Mouse (Mus musculus) embryonic facial prominence, embryonic 14.5 days (tissue): Measurements from ENCODE around the gene Gm9844. TPM values are rescaled to one million over a fixed set of nuclear protein-coding genes. Genes with fewer than 3 reads are reported as not detected.
"Not testable (repeated sequence)": the region's sequence is repeated elsewhere in the genome, so short reads cannot be mapped to it uniquely, and the experiment has no call there.

Source experiments
- ATAC-seq: fragments of 200-750 bp; cut with Nextera tagmentation; 2 replicates; pipeline ENCODE4 v1.8.0; 2017; ENCODE audit warnings: low read depth, moderate number of reproducible peaks, moderate TSS enrichment
- DNase-seq: peaks from one replicate; pipeline ENCODE4 v3.0.0-alpha.2; 2015; ENCODE audit warnings: low spot score
- H3K27ac ChIP-seq: fragments of 300-500 bp; sonication (generic); replicated peaks from 2 replicates; pipeline ENCODE4 v1.5.1; 2014; ENCODE audit warnings: low read depth, mild to moderate bottlenecking, low read length, moderate library complexity
- H3K27me3 ChIP-seq: fragments of 300-500 bp; sonication (generic); replicated peaks from 2 replicates; pipeline ENCODE4 v1.6.1; 2014; ENCODE audit warnings: low read length; ENCODE audit not compliant: control insufficient read depth, insufficient read depth
- H3K36me3 ChIP-seq: fragments of 300-500 bp; sonication (generic); 2 replicates; pipeline ENCODE4 v1.6.1; 2014; ENCODE audit warnings: low read length, mixed read lengths; ENCODE audit not compliant: control insufficient read depth, insufficient read depth
- H3K4me1 ChIP-seq: fragments of 300-500 bp; sonication (generic); 2 replicates; pipeline ENCODE4 v1.6.1; 2014; ENCODE audit warnings: antibody characterized with exemption, low read length; ENCODE audit not compliant: control insufficient read depth, insufficient read depth
- H3K4me2 ChIP-seq: fragments of 300-500 bp; sonication (generic); 2 replicates; pipeline ENCODE4 v1.6.1; 2014; ENCODE audit warnings: low read depth, mild to moderate bottlenecking, low read length, moderate library complexity, mixed read lengths
- H3K4me3 ChIP-seq: fragments of 300-500 bp; sonication (generic); 2 replicates; pipeline ENCODE4 v1.5.1; 2014; ENCODE audit warnings: low read depth, mild to moderate bottlenecking, low read length
- H3K9ac ChIP-seq: fragments of 300-500 bp; sonication (generic); 2 replicates; pipeline ENCODE4 v1.6.1; 2014; ENCODE audit warnings: low read depth, mild to moderate bottlenecking, low read length, moderate library complexity, mixed read lengths
- H3K9me3 ChIP-seq: fragments of 300-500 bp; sonication (generic); 2 replicates; pipeline ENCODE4 v1.6.1; 2016; ENCODE audit warnings: low read length; ENCODE audit not compliant: control insufficient read depth
- WGBS: fragments of 180-500 bp; shearing (Covaris S2); extraction: QIAGEN DNeasy Blood & Tissue Kit; methylation state at CpG from one replicate; pipeline ENCODE4 v1.1.7; 2014; 5-methylcytosine and 5-hydroxymethylcytosine counted together
- polyA plus RNA-seq: library from polyadenylated mRNA; unstranded; fragments of >200 nt; fragmentation: Nextera tagmentation; extraction: Ambion mirVana; gene quantifications from 2 replicates; pipeline ENCODE4 v1.2.1, GENCODE M21; 2014

Gm9844 gene
- polyA plus RNA-seq, 1 experiment from 2014 or later, result 16.4 TPM

DNA sequence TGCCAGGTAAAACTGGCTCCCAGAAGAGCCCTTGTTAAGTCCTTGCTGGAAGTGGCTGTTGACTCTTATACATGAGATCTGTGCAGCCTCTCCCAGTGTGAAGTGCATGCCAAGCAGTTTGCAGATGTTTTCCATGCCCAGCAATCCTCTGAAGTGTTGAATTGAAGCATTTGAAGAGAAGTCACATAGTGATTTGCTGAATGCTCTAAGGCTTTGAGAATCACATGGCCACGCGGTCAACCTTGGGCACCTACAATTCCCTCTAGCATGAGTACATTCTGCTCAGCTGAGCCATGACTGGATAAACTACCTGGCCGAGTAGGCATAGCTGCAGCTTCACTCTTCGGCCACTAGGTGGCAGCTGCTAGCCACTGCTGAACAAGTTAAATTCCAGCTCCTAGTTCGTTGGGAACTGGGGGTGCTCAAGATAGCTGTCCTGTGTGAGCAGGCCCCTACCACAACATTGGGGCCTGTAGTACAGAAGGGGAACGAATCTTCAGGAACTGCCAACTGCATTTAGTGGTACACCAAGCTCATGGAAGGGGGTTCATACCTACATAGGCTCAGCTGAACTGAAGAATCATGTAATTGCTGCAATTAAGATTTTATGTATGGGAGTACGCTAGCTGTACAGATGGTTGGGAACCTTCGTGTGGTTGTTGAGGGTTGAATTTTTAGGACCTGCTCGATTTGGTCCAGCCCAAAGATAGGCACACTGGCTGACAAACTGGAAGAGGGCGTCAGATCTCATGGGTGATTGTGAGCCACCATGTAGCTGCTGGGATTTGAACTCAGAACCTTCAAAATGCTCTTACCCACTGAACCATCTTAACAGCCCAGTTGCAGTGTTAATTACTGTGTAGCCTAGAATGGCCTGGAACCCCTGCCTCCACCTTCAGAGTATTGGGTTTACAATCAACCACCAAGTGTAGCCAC is 28.5 kb downstream of the Gm9844 start:
- no peak overlapping the region for H3K9ac ChIP-seq
- H3K9me3 ChIP-seq, result no peaks in the 10 kb centered on the region
- 33% methylated on average over 10 of the region's 10 CpGs for WGBS
- H3K27me3 ChIP-seq, result no peaks in the 10 kb centered on the region
- no peak overlapping the region for H3K27ac ChIP-seq
- peaks cover 61% of the 10 kb centered on the region for H3K36me3 ChIP-seq
- no peak overlapping the region for H3K4me3 ChIP-seq
- H3K4me2 ChIP-seq, result no peak overlapping the region
- DNase-seq (peak; percentile 89), ATAC-seq (peak; percentile 58)
- peaks cover 13% of the 10 kb centered on the region for H3K4me1 ChIP-seq

DNA sequence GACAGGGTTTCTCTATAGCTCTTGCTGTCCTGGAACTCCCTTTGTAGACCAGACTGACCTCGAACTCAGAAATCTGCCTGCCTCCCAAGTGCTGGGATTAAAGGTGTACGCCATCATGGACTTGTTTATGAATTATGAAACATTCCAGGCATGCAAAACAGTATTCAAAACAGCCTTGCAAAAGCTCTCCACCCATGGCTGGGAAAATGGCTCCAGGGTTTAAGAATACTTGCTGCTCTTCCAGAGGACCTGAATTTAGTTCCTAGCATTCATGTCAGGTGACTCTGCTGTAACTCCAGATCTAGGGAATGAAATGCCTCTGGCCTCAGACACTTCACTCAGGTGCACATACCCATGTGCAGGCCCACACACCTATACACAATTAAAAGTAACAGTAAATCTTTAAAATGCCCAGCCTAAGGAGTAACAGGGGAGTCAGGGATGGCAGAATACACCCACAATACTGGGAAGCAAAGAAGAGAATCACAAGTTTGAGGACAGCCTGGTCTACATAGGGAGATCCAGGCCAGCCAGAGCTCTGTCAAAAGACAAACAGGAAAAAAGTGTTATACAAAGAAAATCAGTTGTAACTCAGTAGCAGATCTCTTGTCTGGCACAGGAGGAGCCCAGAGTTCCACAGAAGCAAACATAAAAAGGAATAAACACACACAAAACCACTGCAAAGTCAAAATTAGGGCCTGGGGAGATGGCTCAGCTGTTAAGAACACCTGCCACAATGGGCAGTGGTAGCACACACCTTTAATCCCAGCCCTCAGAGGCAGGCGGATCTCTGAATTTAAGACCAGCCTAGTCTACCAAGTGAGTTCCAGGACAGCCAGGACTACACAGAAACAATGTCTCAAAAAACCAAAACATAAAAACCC is 29.5 kb downstream of the Gm9844 start:
- H3K4me2 ChIP-seq, result no peak overlapping the region
- H3K27ac ChIP-seq, result no peak overlapping the region
- H3K4me1 ChIP-seq, result peaks cover 3% of the 10 kb centered on the region; the same call in 1 of the 2 replicates
- 63% methylated on average over 3 of the region's 3 CpGs for WGBS
- ATAC-seq (no peak), DNase-seq (no peak)
- H3K9me3 ChIP-seq, result no peaks in the 10 kb centered on the region
- no peaks in the 10 kb centered on the region for H3K27me3 ChIP-seq
- H3K36me3 ChIP-seq, result peaks cover 51% of the 10 kb centered on the region
- no peak overlapping the region for H3K4me3 ChIP-seq
- H3K9ac ChIP-seq, result no peak overlapping the region

GRCm38 (mm10) chr7:24892125-24892583 is 30.1 kb downstream of the Gm9844 start:
- no peaks in the 10 kb centered on the region for H3K4me1 ChIP-seq
- no peaks in the 10 kb centered on the region for H3K27me3 ChIP-seq
- no peak for DNase-seq
- no peak overlapping the region for H3K27ac ChIP-seq
- ATAC-seq, result no peak
- no peak overlapping the region for H3K4me2 ChIP-seq
- H3K36me3 ChIP-seq, result peaks cover 44% of the 10 kb centered on the region
- 73% methylated on average over 2 of the region's 2 CpGs for WGBS
- H3K9me3 ChIP-seq, result no peaks in the 10 kb centered on the region
- no peak overlapping the region for H3K4me3 ChIP-seq
- H3K9ac ChIP-seq, result no peak overlapping the region

- not testable (repeated sequence) for H3K9me3 ChIP-seq, H3K36me3 ChIP-seq, H3K27ac ChIP-seq, H3K4me3 ChIP-seq, DNase-seq, H3K4me1 ChIP-seq, H3K9ac ChIP-seq, H3K4me2 ChIP-seq, ATAC-seq, H3K27me3 ChIP-seq
- WGBS, result 92% methylated on average over 2 of the region's 2 CpGs
Measured at GRCm38 (mm10) chr7:24895749-24896148, 33.7 kb downstream of the Gm9844 start.

- H3K4me3 ChIP-seq, result no peak overlapping the region
- no peak for ATAC-seq
- no peak for DNase-seq
- no peak overlapping the region for H3K4me2 ChIP-seq
- WGBS, result 86% methylated on average over 8 of the region's 8 CpGs
- H3K36me3 ChIP-seq, result peaks cover 3% of the 10 kb centered on the region
- no peak overlapping the region for H3K9ac ChIP-seq
- H3K4me1 ChIP-seq, result no peaks in the 10 kb centered on the region
- H3K27ac ChIP-seq, result no peak overlapping the region
- H3K9me3 ChIP-seq, result no peaks in the 10 kb centered on the region
- H3K27me3 ChIP-seq, result no peaks in the 10 kb centered on the region
Measured at GRCm38 (mm10) chr7:24896269-24896668, 34.3 kb downstream of the Gm9844 start.

DNA sequence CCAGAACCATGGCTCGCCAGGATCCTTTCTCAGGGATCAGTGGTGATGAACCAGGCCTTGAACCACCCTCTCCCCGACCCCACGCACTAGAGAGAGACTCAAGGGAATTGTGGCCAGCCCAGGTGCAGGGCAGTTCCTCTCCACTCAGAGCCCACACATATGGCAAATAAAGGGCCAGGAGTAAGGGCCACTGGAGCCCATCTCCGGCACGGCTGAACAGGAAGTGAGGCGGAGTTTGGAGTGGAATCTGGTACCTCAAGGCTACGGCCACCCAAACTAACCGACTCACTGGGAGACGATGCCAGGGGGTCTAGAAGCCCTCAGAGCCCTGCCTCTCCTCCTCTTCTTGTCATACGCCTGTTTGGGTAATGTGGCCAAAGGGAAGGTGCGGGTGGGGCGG is 35.2 kb downstream of the Gm9844 start, which contains the start of gene Cd79a:
Gene Cd79a (plus strand): TSS at position 158 of the 400 bp plus-strand sequence.
- Histone ChIP-seq H3K4me1 (peaks cover 4% of the 10 kb centered on the region; the same call in 1 of the 2 replicates), H3K27ac (no peak within 1 kb of the TSS), H3K9ac (no peak within 1 kb of the TSS), H3K4me2 (no peak within 1 kb of the TSS), H3K36me3 (no peaks in the 10 kb centered on the region), H3K4me3 (no peak within 1 kb of the TSS), H3K27me3 (no peaks in the 10 kb centered on the region), H3K9me3 (no peaks in the 10 kb centered on the region)
- ATAC-seq (no peak), DNase-seq (no peak)
- 47% methylated on average over 11 of the region's 12 CpGs for WGBS

DNA sequence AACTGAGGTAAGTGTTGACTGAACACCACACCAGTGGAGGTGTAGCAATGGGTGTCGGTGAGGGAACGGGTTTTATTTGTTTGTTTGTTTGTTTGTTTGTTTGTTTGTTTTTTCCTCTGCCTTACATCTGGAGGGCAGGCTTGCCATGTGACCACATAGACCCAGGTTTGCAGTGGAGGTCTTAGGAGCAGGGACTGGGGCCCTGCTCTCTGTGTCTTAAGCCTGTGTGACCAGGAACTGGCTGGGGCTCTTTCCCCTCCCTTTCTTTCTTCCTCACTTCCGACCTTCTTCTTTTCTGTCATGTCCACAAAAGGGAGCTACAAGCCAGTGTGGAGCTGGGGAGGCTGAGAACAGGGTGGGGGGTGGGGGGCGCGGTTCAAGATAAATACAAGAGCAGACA is 35.9 kb downstream of the Gm9844 start:
- ATAC-seq, result no peak
- Histone ChIP-seq H3K36me3 (no peaks in the 10 kb centered on the region), H3K27ac (no peak overlapping the region), H3K9ac (no peak overlapping the region), H3K4me3 (no peak overlapping the region), H3K4me1 (peaks cover 7% of the 10 kb centered on the region; the same call in 1 of the 2 replicates), H3K4me2 (no peak overlapping the region), H3K27me3 (no peaks in the 10 kb centered on the region), H3K9me3 (no peaks in the 10 kb centered on the region)
- 80% methylated on average over 5 of the region's 5 CpGs for whole genome bisulfite sequencing
- no peak for DNase-seq

DNA sequence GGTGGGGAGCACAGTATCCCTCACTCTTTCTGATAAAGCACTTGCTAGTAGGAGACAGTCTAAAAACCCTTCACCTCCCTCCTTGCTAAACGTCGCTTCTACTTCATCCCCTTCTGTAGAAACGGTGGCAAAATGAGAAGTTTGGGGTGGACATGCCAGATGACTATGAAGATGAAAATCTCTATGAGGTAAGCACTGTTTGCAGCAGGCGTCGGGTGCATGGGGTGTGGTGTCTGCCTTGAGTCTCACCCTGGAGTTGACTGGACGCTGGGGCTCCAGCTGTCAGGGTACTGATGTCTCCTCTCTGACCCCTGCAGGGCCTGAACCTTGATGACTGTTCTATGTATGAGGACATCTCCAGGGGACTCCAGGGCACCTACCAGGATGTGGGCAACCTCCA is 39.1 kb downstream of the Gm9844 start:
- peaks cover 15% of the 10 kb centered on the region for H3K4me1 ChIP-seq
- no peak for ATAC-seq
- H3K9me3 ChIP-seq, result no peaks in the 10 kb centered on the region
- no peak overlapping the region for H3K27ac ChIP-seq
- 71% methylated on average over 6 of the region's 6 CpGs for WGBS
- H3K27me3 ChIP-seq, result no peaks in the 10 kb centered on the region
- no peak overlapping the region for H3K9ac ChIP-seq
- no peaks in the 10 kb centered on the region; the same call in 1 of the 2 replicates for H3K36me3 ChIP-seq
- no peak overlapping the region for H3K4me2 ChIP-seq
- no peak overlapping the region for H3K4me3 ChIP-seq
- no peak for DNase-seq
